Mouse (Mus musculus) heart, embryonic 11.5 days (tissue): ENCODE results near the gene Rgl3. TPM values are rescaled to one million over a fixed set of nuclear protein-coding genes. Genes with fewer than 3 reads are reported as not detected.
A peak's percentile ranks its signal among the peaks of the same experiment; 100 is the strongest.

Experiments used
- ATAC-seq: fragments of 200-750 bp; cut with Nextera tagmentation; replicated peaks from 2 replicates; pipeline ENCODE4 v1.8.0; 2017; ENCODE audit warnings: moderate library complexity; ENCODE audit not compliant: insufficient number of reproducible peaks, low FRiP score, low TSS enrichment
- H3K27ac ChIP-seq: fragments of 300-500 bp; sonication (generic); 2 replicates; pipeline ENCODE4 v1.5.1; 2014; ENCODE audit warnings: mild to moderate bottlenecking, low read depth, low read length
- H3K27me3 ChIP-seq: fragments of 300-500 bp; sonication (generic); 2 replicates; pipeline ENCODE4 v1.6.1; 2014; ENCODE audit warnings: mild to moderate bottlenecking, low read length, mixed read lengths; ENCODE audit not compliant: control insufficient read depth, insufficient read depth
- H3K36me3 ChIP-seq: fragments of 300-500 bp; sonication (generic); 2 replicates; pipeline ENCODE4 v1.6.1; 2014; ENCODE audit warnings: mild to moderate bottlenecking, low read length, moderate library complexity, mixed read lengths; ENCODE audit not compliant: control insufficient read depth, insufficient read depth
- H3K4me1 ChIP-seq: fragments of 300-500 bp; sonication (generic); 2 replicates; pipeline ENCODE4 v1.6.1; 2014; ENCODE audit warnings: low read length; ENCODE audit not compliant: control insufficient read depth, insufficient read depth
- H3K4me2 ChIP-seq: fragments of 300-500 bp; sonication (generic); 2 replicates; pipeline ENCODE4 v1.6.1; 2014; ENCODE audit warnings: mild to moderate bottlenecking, moderate library complexity
- H3K4me3 ChIP-seq: fragments of 300-500 bp; sonication (generic); 2 replicates; pipeline ENCODE4 v1.5.1; 2014; ENCODE audit warnings: low read depth, low read length
- H3K9ac ChIP-seq: fragments of 300-500 bp; sonication (generic); 2 replicates; pipeline ENCODE4 v1.6.1; 2014; ENCODE audit warnings: mild to moderate bottlenecking, low read depth, low read length, moderate library complexity
- H3K9me3 ChIP-seq: fragments of 300-500 bp; sonication (generic); replicated peaks from 2 replicates; pipeline ENCODE4 v1.6.1; 2016; ENCODE audit warnings: low read length; ENCODE audit not compliant: control insufficient read depth
- WGBS: fragments of 180-500 bp; shearing (Covaris S2); extraction: QIAGEN DNeasy Blood & Tissue Kit; methylation state at CpG from one replicate; pipeline ENCODE4 v1.1.7; 2014; ENCODE audit not compliant: insufficient replicate concordance; 5-methylcytosine and 5-hydroxymethylcytosine counted together
- polyA plus RNA-seq: library from polyadenylated mRNA; unstranded; fragments of >200 nt; fragmentation: Nextera tagmentation; extraction: Ambion mirVana; gene quantifications from 2 replicates; pipeline ENCODE4 v1.2.1, GENCODE M21; 2014

Rgl3 gene
- polyA plus RNA-seq, result 0.74 and 1.1 TPM in 2 replicates

- WGBS, result 2% methylated on average over 42 of the region's 42 CpGs
- peak; percentile 19; the same call in 1 of the 2 replicates for ATAC-seq
- H3K4me2 ChIP-seq, result peak within 1 kb of the TSS; percentile 86
- peaks cover 83% of the 10 kb centered on the region for H3K27me3 ChIP-seq
- peaks cover 10% of the 10 kb centered on the region; the same call in 1 of the 2 replicates for H3K4me1 ChIP-seq
- no peak within 1 kb of the TSS for H3K27ac ChIP-seq
- no peaks in the 10 kb centered on the region for H3K36me3 ChIP-seq
- H3K9me3 ChIP-seq, result no peaks in the 10 kb centered on the region
- H3K9ac ChIP-seq, result peak within 1 kb of the TSS; percentile 58
- peak within 1 kb of the TSS; percentile 54 for H3K4me3 ChIP-seq
Measured at GRCm38 (mm10) chr9:21989230-21990110, at the start of gene Rgl3. TSS of gene Rgl3 (minus strand) at chr9:21989446.

GRCm38 (mm10) chr9:22037826-22038225 lies 48.6 kb upstream of the Rgl3 start:
- ATAC-seq, result no peak
- H3K36me3 ChIP-seq, result no peaks in the 10 kb centered on the region
- H3K9me3 ChIP-seq, result no peaks in the 10 kb centered on the region
- H3K27ac ChIP-seq, result no peak overlapping the region
- no peaks in the 10 kb centered on the region for H3K27me3 ChIP-seq
- no peak overlapping the region for H3K4me3 ChIP-seq
- H3K4me2 ChIP-seq, result no peak overlapping the region
- no peaks in the 10 kb centered on the region for H3K4me1 ChIP-seq
- no peak overlapping the region for H3K9ac ChIP-seq
- 75% methylated on average over 10 of the region's 10 CpGs for WGBS

- H3K4me3 ChIP-seq, result no peak overlapping the region
- H3K36me3 ChIP-seq, result no peaks in the 10 kb centered on the region
- no peaks in the 10 kb centered on the region for H3K27me3 ChIP-seq
- no peaks in the 10 kb centered on the region for H3K9me3 ChIP-seq
- no peak for ATAC-seq
- no peaks in the 10 kb centered on the region for H3K4me1 ChIP-seq
- WGBS, result 49% methylated on average over 6 of the region's 6 CpGs
- H3K27ac ChIP-seq, result no peak overlapping the region
- no peak overlapping the region for H3K9ac ChIP-seq
- no peak overlapping the region for H3K4me2 ChIP-seq
Measured at GRCm38 (mm10) chr9:22035300-22036044, 46.2 kb upstream of the Rgl3 start.

GRCm38 (mm10) chr9:22030386-22030785 lies 41.1 kb upstream of the Rgl3 start:
- Histone ChIP-seq H3K27ac (no peak overlapping the region), H3K4me3 (no peak overlapping the region), H3K9ac (no peak overlapping the region), H3K36me3 (no peaks in the 10 kb centered on the region), H3K27me3 (no peaks in the 10 kb centered on the region), H3K4me1 (no peaks in the 10 kb centered on the region), H3K4me2 (no peak overlapping the region), H3K9me3 (no peaks in the 10 kb centered on the region)
- no peak for ATAC-seq
- WGBS, result 89% methylated on average over 9 of the region's 9 CpGs

- no peak overlapping the region for H3K4me3 ChIP-seq
- H3K27ac ChIP-seq, result no peak overlapping the region
- H3K4me1 ChIP-seq, result no peaks in the 10 kb centered on the region
- no peak for ATAC-seq
- no peaks in the 10 kb centered on the region for H3K36me3 ChIP-seq
- no peaks in the 10 kb centered on the region for H3K9me3 ChIP-seq
- WGBS, result 41% methylated on average over 7 of the region's 7 CpGs
- H3K4me2 ChIP-seq, result no peak overlapping the region
- no peaks in the 10 kb centered on the region for H3K27me3 ChIP-seq
- H3K9ac ChIP-seq, result no peak overlapping the region
Measured at GRCm38 (mm10) chr9:22028467-22028866, 39.2 kb upstream of the Rgl3 start.

- Histone ChIP-seq H3K36me3 (no peaks in the 10 kb centered on the region), H3K4me1 (no peaks in the 10 kb centered on the region), H3K27ac (no peak overlapping the region), H3K27me3 (no peaks in the 10 kb centered on the region), H3K4me3 (no peak overlapping the region), H3K4me2 (no peak overlapping the region), H3K9ac (no peak overlapping the region), H3K9me3 (no peaks in the 10 kb centered on the region)
- 56% methylated on average over 8 of the region's 8 CpGs for WGBS
- ATAC-seq, result no peak
Measured at GRCm38 (mm10) chr9:22024592-22024991, 35.3 kb upstream of the Rgl3 start.

- Histone ChIP-seq H3K4me3 (no peak overlapping the region), H3K27ac (no peak overlapping the region), H3K9me3 (no peaks in the 10 kb centered on the region), H3K9ac (no peak overlapping the region), H3K36me3 (peaks cover 16% of the 10 kb centered on the region), H3K27me3 (no peaks in the 10 kb centered on the region), H3K4me1 (no peaks in the 10 kb centered on the region), H3K4me2 (no peak overlapping the region)
- ATAC-seq, result no peak
- WGBS, result 73% methylated on average over 7 of the region's 7 CpGs
Measured at GRCm38 (mm10) chr9:22017208-22017825, 28.1 kb upstream of the Rgl3 start.

- 73% methylated on average over 10 of the region's 10 CpGs for WGBS
- Histone ChIP-seq H3K27ac (no peak overlapping the region), H3K27me3 (no peaks in the 10 kb centered on the region), H3K4me1 (no peaks in the 10 kb centered on the region), H3K36me3 (peaks cover 25% of the 10 kb centered on the region), H3K4me3 (no peak overlapping the region), H3K9ac (no peak overlapping the region), H3K9me3 (no peaks in the 10 kb centered on the region), H3K4me2 (no peak overlapping the region)
- no peak for ATAC-seq
Measured at GRCm38 (mm10) chr9:22016245-22016644, 27.0 kb upstream of the Rgl3 start.
